Mouse (Mus musculus) urinary bladder, postnatal 4 days (tissue): Measurements from ENCODE around the gene Scly.
A peak's percentile ranks its signal among the peaks of the same experiment; 100 is the strongest.

ENCODE experiments used
- DNase-seq, 2 experiments: peaks; one replicate each; pipeline ENCODE4 v3.0.0; 2021 to 2022; ENCODE audit warnings: low spot score in 2 of 2

The Scly gene

GRCm38 (mm10) chr1:91297799-91298744 is at the start of gene Scly:
TSS of gene Scly (plus strand) at chr1:91298338.
- peak; percentile 88 to 92 for DNase-seq

GRCm38 (mm10) chr1:91248970-91249369 is 49.2 kb upstream of the Scly start:
- no peak for DNase-seq

GRCm38 (mm10) chr1:91249564-91250414 is 48.3 kb upstream of the Scly start, which contains the start of gene Ube2f:
TSS of gene Ube2f (plus strand) at chr1:91250304.
- DNase-seq, result peak; percentile 87 to 91

GRCm38 (mm10) chr1:91250415-91251147 is 47.6 kb upstream of the Scly start:
- peak in 1 of 2 experiments; percentile 26 for DNase-seq

- no peak for DNase-seq
These were observed 46.9 kb upstream of the Scly start for GRCm38 (mm10) chr1:91251148-91251650.

- DNase-seq, result no peak
These were observed 46.2 kb upstream of the Scly start for GRCm38 (mm10) chr1:91251927-91252326.

GRCm38 (mm10) chr1:91257918-91258317 is 40.2 kb upstream of the Scly start:
- no peak for DNase-seq

GRCm38 (mm10) chr1:91259794-91260193 is 38.3 kb upstream of the Scly start:
- DNase-seq, result no peak

- DNase-seq, result no peak
These were observed 35.6 kb upstream of the Scly start for GRCm38 (mm10) chr1:91262508-91262907.

GRCm38 (mm10) chr1:91272260-91272659 is 25.9 kb upstream of the Scly start:
- DNase-seq, result no peak

- DNase-seq, result no peak
These were observed 21.6 kb upstream of the Scly start for GRCm38 (mm10) chr1:91276581-91276980.

GRCm38 (mm10) chr1:91277480-91277879 is 20.7 kb upstream of the Scly start:
- DNase-seq, result no peak

GRCm38 (mm10) chr1:91278410-91279119 is 19.6 kb upstream of the Scly start:
- DNase-seq, result no peak

GRCm38 (mm10) chr1:91279126-91279525 is 19.0 kb upstream of the Scly start:
- no peak for DNase-seq

- no peak for DNase-seq
These were observed 15.6 kb upstream of the Scly start for GRCm38 (mm10) chr1:91282582-91282981.

GRCm38 (mm10) chr1:91289375-91289774 is 8.8 kb upstream of the Scly start:
- DNase-seq, result no peak

- no peak for DNase-seq
These were observed 5.9 kb upstream of the Scly start for GRCm38 (mm10) chr1:91292101-91292825.

- no peak for DNase-seq
These were observed 2.6 kb upstream of the Scly start for GRCm38 (mm10) chr1:91295544-91295943.

- DNase-seq, result no peak
These were observed 1.0 kb downstream of the Scly start for GRCm38 (mm10) chr1:91299026-91299706.
